Mouse (Mus musculus) v-Abl transformed pro-B cells (cell line): ENCODE results near the gene Aadacl2.

ENCODE experiments used
- in situ Hi-C, 2 experiments: fragments of 400-800 bp; cut with MboI; formaldehyde crosslinking; loops; one replicate each; pipeline ENCODE4 v1.15.1; 2025; ENCODE audit not compliant: unreplicated experiment in 2 of 2

The Aadacl2 gene

GRCm38 (mm10) chr3:60006443-60006842 is at the start of gene Aadacl2:
Aadacl2 (plus strand) TSS chr3:60006743.
- in situ Hi-C loops: no loop called here

GRCm38 (mm10) chr3:59970891-59971290 is 35.7 kb upstream of the Aadacl2 start:
- in situ Hi-C loops: no loop called here

- in situ Hi-C loops: no loop called here
Measured at GRCm38 (mm10) chr3:59974591-59974990, 32.0 kb upstream of the Aadacl2 start.

- in situ Hi-C loops: no loop called here
Measured at GRCm38 (mm10) chr3:60003622-60004021, 2.9 kb upstream of the Aadacl2 start.

- in situ Hi-C loops: no loop called here
Measured at GRCm38 (mm10) chr3:60025417-60025816, 18.9 kb downstream of the Aadacl2 start, which contains the start of gene Aadac. Aadac (plus strand) TSS chr3:60025717.

- in situ Hi-C loops: no loop called here
Measured at GRCm38 (mm10) chr3:60031511-60031910, 25.0 kb downstream of the Aadacl2 start.

GRCm38 (mm10) chr3:60046221-60046913 is 39.8 kb downstream of the Aadacl2 start:
- in situ Hi-C loops: no loop called here

GRCm38 (mm10) chr3:60053231-60053927 is 46.8 kb downstream of the Aadacl2 start:
- in situ Hi-C loops: loop anchor here (5.0 to 10.0 kb wide), 3 partner anchors 879 to 976 kb away; no protein-coding TSS in a partner anchor

GRCm38 (mm10) chr3:60053931-60054330 is 47.4 kb downstream of the Aadacl2 start:
- in situ Hi-C loops: loop anchor here (5.0 to 10.0 kb wide), 3 partner anchors 879 to 977 kb away; no protein-coding TSS in a partner anchor

GRCm38 (mm10) chr3:60056451-60056850 is 49.9 kb downstream of the Aadacl2 start:
- in situ Hi-C loops: loop anchor here (10.0 kb wide), 2 partner anchors 882 to 932 kb away; no protein-coding TSS in a partner anchor

GRCm38 (mm10) chr3:60057070-60057808 is 50.7 kb downstream of the Aadacl2 start:
- in situ Hi-C loops: loop anchor here (10.0 kb wide), 2 partner anchors 882 to 932 kb away; no protein-coding TSS in a partner anchor

GRCm38 (mm10) chr3:60057809-60058082 is 51.2 kb downstream of the Aadacl2 start:
- in situ Hi-C loops: loop anchor here (10.0 kb wide), 2 partner anchors 883 to 933 kb away; no protein-coding TSS in a partner anchor
